Mouse (Mus musculus) heart, adult 2 months (tissue): ENCODE results near the gene Hoxa11. TPM values are rescaled to one million over a fixed set of nuclear protein-coding genes. Genes with fewer than 3 reads are reported as not detected.

Experiments used
- DNase-seq, 2 experiments: peaks; one replicate each; pipeline ENCODE4 v3.0.0; 2021
- H3K27ac ChIP-seq: fragments of 200-600 bp; 2 replicates; pipeline ENCODE4 v1.8.1; 2022
- H3K27me3 ChIP-seq: fragments of 200-500 bp; 2 replicates; pipeline ENCODE4 v1.6.1; 2012; ENCODE audit warnings: mild to moderate bottlenecking, low read length, inconsistent platforms, mixed read lengths; ENCODE audit not compliant: control insufficient read depth, insufficient read depth
- H3K36me3 ChIP-seq: fragments of 200-500 bp; 2 replicates; pipeline ENCODE4 v1.6.1; 2012; ENCODE audit warnings: low read length, inconsistent platforms; ENCODE audit not compliant: control insufficient read depth, insufficient read depth
- H3K4me1 ChIP-seq: fragments of 200-500 bp; 2 replicates; pipeline ENCODE4 v1.6.1; 2011; ENCODE audit warnings: low read length; ENCODE audit not compliant: control insufficient read depth, insufficient read depth
- H3K4me3 ChIP-seq: fragments of 200-600 bp; 2 replicates; pipeline ENCODE4 v1.8.1; 2022
- H3K79me2 ChIP-seq: fragments of 200-500 bp; replicated peaks from 2 replicates; pipeline ENCODE4 v1.6.1; 2012; ENCODE audit warnings: mild to moderate bottlenecking, inconsistent platforms, low read length, moderate library complexity, mixed read lengths; ENCODE audit not compliant: control insufficient read depth, insufficient read depth
- H3K9ac ChIP-seq: fragments of 200-500 bp; 2 replicates; pipeline ENCODE4 v1.6.1; 2012; ENCODE audit warnings: low read depth, mild to moderate bottlenecking, control low read depth, inconsistent platforms, low read length, mixed read lengths
- CTCF ChIP-seq: fragments of 200-600 bp; IDR thresholded peaks from 2 replicates; pipeline ENCODE4 v1.8.1; 2022; ENCODE audit warnings: antibody characterized with exemption, mild to moderate bottlenecking, moderate library complexity
- EP300 ChIP-seq: fragments of 200-500 bp; IDR thresholded peaks from 2 replicates; pipeline ENCODE4 v1.6.1; 2011; ENCODE audit warnings: low read depth, low read length, control low read depth; ENCODE audit not compliant: insufficient read depth
- POLR2A ChIP-seq: fragments of 200-500 bp; IDR thresholded peaks from 2 replicates; pipeline ENCODE4 v1.6.1; 2011; ENCODE audit warnings: mild to moderate bottlenecking, low read depth, low read length, control low read depth; ENCODE audit not compliant: insufficient read depth
- WGBS: fragments of 180-500 bp; shearing (Covaris S2); methylation state at CpG from one replicate; pipeline ENCODE4 v1.1.7; 2018; 5-methylcytosine and 5-hydroxymethylcytosine counted together
- intact Hi-C: fragments of 180-260 bp; cut with DNase I; formaldehyde crosslinking; loops from one replicate; pipeline ENCODE4 v1.15.1; 2025
- polyA plus RNA-seq: library from polyadenylated mRNA; depleted of rRNA; stranded (reverse); fragments of >200 nt; gene quantifications from 2 replicates; pipeline ENCODE4 v1.2.3, GENCODE M21; 2012
- total RNA-seq, 2 experiments: library from RNA; stranded (reverse); gene quantifications; 2 replicates each; pipeline ENCODE4 v1.2.3; 2021

Hoxa11 gene
- total and polyA plus RNA-seq, 3 experiments: not detected

- Histone ChIP-seq H3K4me3 (no peak overlapping the region), H3K4me1 (no peaks in the 10 kb centered on the region; the same call in 1 of the 2 replicates), H3K9ac (no peak overlapping the region), H3K27ac (no peak overlapping the region), H3K27me3 (peaks cover 44% of the 10 kb centered on the region), H3K36me3 (no peaks in the 10 kb centered on the region), H3K79me2 (no peaks in the 10 kb centered on the region)
- intact Hi-C loops: no loop called here
- TF ChIP-seq CTCF: no peak
- no peak for TF ChIP-seq EP300
- no peak for TF ChIP-seq POLR2A
- 21% methylated on average over 3 of the region's 3 CpGs for WGBS
- DNase-seq: peak in 1 of 2 experiments; percentile 13
Observed at GRCm38 (mm10) chr6:52236806-52237205, 8.8 kb downstream of the Hoxa11 start.

- H3K27me3 ChIP-seq: peaks cover 43% of the 10 kb centered on the region
Observed at GRCm38 (mm10) chr6:52235866-52236265, 9.7 kb downstream of the Hoxa11 start.

GRCm38 (mm10) chr6:52235267-52235666 is 10.3 kb downstream of the Hoxa11 start:
- intact Hi-C loops: no loop called here
- TF ChIP-seq POLR2A (no peak), EP300 (no peak)
- Histone ChIP-seq H3K9ac (no peak overlapping the region), H3K27ac (no peak overlapping the region), H3K79me2 (no peaks in the 10 kb centered on the region), H3K36me3 (no peaks in the 10 kb centered on the region), H3K27me3 (peaks cover 49% of the 10 kb centered on the region), H3K4me1 (no peaks in the 10 kb centered on the region; the same call in 1 of the 2 replicates), H3K4me3 (no peak overlapping the region)
- 37% methylated on average over 9 of the region's 9 CpGs for WGBS
- DNase-seq: peak; percentile 1 to 9

More at GRCm38 (mm10) chr6:52235866-52236265, 9.7 kb downstream of the Hoxa11 start:
- 29% methylated on average over 6 of the region's 6 CpGs for whole genome bisulfite sequencing
- DNase-seq: peak in 1 of 2 experiments; percentile 11
- no peaks in the 10 kb centered on the region for H3K79me2 ChIP-seq
- H3K4me3 ChIP-seq: no peak overlapping the region
- H3K27ac ChIP-seq: no peak overlapping the region
- TF ChIP-seq EP300 (no peak), CTCF (no peak), POLR2A (no peak)
- intact Hi-C loops: no loop called here
- no peaks in the 10 kb centered on the region; the same call in 1 of the 2 replicates for H3K4me1 ChIP-seq
- H3K9ac ChIP-seq: no peak overlapping the region
- no peaks in the 10 kb centered on the region for H3K36me3 ChIP-seq

- peaks cover 53% of the 10 kb centered on the region for H3K27me3 ChIP-seq
- no peak overlapping the region for H3K9ac ChIP-seq
- DNase-seq: peak in 1 of 2 experiments; percentile 20
- H3K4me1 ChIP-seq: no peaks in the 10 kb centered on the region; the same call in 1 of the 2 replicates
- 3% methylated on average over 67 of the region's 68 CpGs for WGBS
- no peak overlapping the region for H3K27ac ChIP-seq
- no peaks in the 10 kb centered on the region for H3K36me3 ChIP-seq
- intact Hi-C loops: no loop called here
- TF ChIP-seq POLR2A (no peak), EP300 (no peak), CTCF (no peak)
- no peaks in the 10 kb centered on the region for H3K79me2 ChIP-seq
- H3K4me3 ChIP-seq: no peak overlapping the region
Observed at GRCm38 (mm10) chr6:52234428-52235140, 11.0 kb downstream of the Hoxa11 start.

GRCm38 (mm10) chr6:52233546-52234427 is 11.8 kb downstream of the Hoxa11 start:
- Histone ChIP-seq H3K36me3 (no peaks in the 10 kb centered on the region), H3K27me3 (peaks cover 54% of the 10 kb centered on the region), H3K4me3 (no peak overlapping the region), H3K27ac (no peak overlapping the region), H3K9ac (no peak overlapping the region), H3K4me1 (no peaks in the 10 kb centered on the region; the same call in 1 of the 2 replicates), H3K79me2 (no peaks in the 10 kb centered on the region)
- no peak for TF ChIP-seq EP300
- TF ChIP-seq CTCF: no peak
- no peak for TF ChIP-seq POLR2A
- DNase-seq: peak; percentile 19 to 37
- WGBS: 1% methylated on average over 70 of the region's 70 CpGs
- intact Hi-C loops: no loop called here
